Mouse (Mus musculus) spleen, adult 2 months (tissue): Measurements from ENCODE around the gene Naa15. TPM values are rescaled to one million over a fixed set of nuclear protein-coding genes. Genes with fewer than 3 reads are reported as not detected.

Experiments
- DNase-seq, 2 experiments: peaks; one replicate each; pipeline versions ENCODE4 v3.0.0 to v3.0.0-alpha.2; 2012 to 2021; ENCODE audit warnings: low spot score in 2 of 2, low read depth in 1 of 2
- H3K27ac ChIP-seq: fragments of 200-500 bp; 2 replicates; pipeline ENCODE4 v1.5.1; 2012; ENCODE audit warnings: low read length, inconsistent platforms; ENCODE audit not compliant: insufficient read depth
- H3K27me3 ChIP-seq: fragments of 200-500 bp; 2 replicates; pipeline ENCODE4 v1.6.1; 2012; ENCODE audit warnings: mild to moderate bottlenecking, moderate library complexity, low read length, inconsistent platforms; ENCODE audit not compliant: control insufficient read depth, insufficient read depth
- H3K36me3 ChIP-seq: fragments of 200-500 bp; 2 replicates; pipeline ENCODE4 v1.6.1; 2012; ENCODE audit warnings: mild to moderate bottlenecking, low read length, inconsistent platforms; ENCODE audit not compliant: control insufficient read depth, insufficient read depth
- H3K4me1 ChIP-seq: fragments of 200-500 bp; 2 replicates; pipeline ENCODE4 v1.6.1; 2011; ENCODE audit warnings: inconsistent platforms; ENCODE audit not compliant: control insufficient read depth, insufficient read depth, insufficient read length
- H3K4me3 ChIP-seq: fragments of 200-500 bp; 2 replicates; pipeline ENCODE4 v1.5.1; 2011; ENCODE audit warnings: mild to moderate bottlenecking, inconsistent platforms; ENCODE audit not compliant: insufficient read depth, insufficient read length; ENCODE audit errors: extremely low read depth
- CTCF ChIP-seq: fragments of 200-500 bp; IDR thresholded peaks from 2 replicates; pipeline ENCODE4 v1.5.1; 2011; ENCODE audit warnings: mild to moderate bottlenecking, inconsistent platforms; ENCODE audit not compliant: insufficient read depth, insufficient read length, insufficient replicate concordance; ENCODE audit errors: extremely low read depth
- POLR2A ChIP-seq: fragments of 200-500 bp; IDR thresholded peaks from 2 replicates; pipeline ENCODE4 v1.6.1; 2011; ENCODE audit warnings: low read depth, low read length, inconsistent platforms
- WGBS: fragments of 180-500 bp; shearing (Covaris S2); methylation state at CpG from one replicate; pipeline ENCODE4 v1.1.7; 2018; 5-methylcytosine and 5-hydroxymethylcytosine counted together
- polyA plus RNA-seq: library from polyadenylated mRNA; depleted of rRNA; stranded (reverse); fragments of >200 nt; gene quantifications from 2 replicates; pipeline ENCODE4 v1.2.3, GENCODE M21; 2012

The Naa15 gene
- polyA plus RNA-seq, 1 experiment = 2.1 TPM

DNA sequence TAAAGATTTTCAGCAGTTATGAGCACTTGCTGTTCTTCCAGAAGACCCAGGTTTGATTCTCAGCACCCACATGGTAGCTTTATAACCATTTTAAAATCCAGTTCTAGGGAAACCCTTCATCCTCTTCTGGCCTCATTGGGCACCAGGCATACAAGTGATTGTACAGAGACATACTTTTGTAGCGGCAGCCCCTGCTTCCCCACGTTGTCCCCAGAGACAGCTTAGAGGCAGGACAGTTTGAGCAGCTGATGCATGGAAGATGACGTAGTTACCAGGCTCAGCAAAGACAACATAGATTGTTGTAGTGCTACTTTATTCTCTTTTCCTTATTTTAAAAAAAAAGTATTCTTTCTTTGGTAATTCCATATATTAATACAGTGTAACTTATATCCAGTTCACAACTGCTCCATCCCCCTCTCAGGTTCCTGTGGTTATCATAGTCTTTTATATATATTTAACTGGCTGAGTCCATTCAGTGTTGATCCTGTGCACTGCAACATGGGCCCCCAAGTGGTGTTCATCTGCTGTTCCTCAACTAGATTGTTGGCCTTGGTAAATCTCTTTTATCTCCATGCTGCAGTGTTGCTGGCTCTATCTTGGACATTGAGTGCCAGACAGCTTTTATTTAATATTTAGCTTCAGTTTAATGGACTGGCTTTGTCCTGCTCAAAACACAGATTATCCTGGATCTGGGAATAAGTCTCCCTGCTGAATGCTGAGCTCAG, 20.1 kb downstream of the Naa15 start:
- 42% methylated on average over 3 of the region's 3 CpGs for WGBS
- H3K36me3 ChIP-seq = peaks cover 5% of the 10 kb centered on the region
- peak; percentile 18 to 31 for DNase-seq
- H3K4me1 ChIP-seq = no peaks in the 10 kb centered on the region
- no peak overlapping the region for H3K4me3 ChIP-seq
- no peak overlapping the region for H3K27ac ChIP-seq
- no peaks in the 10 kb centered on the region for H3K27me3 ChIP-seq
- no peak for TF ChIP-seq CTCF
- TF ChIP-seq POLR2A = no peak

DNA sequence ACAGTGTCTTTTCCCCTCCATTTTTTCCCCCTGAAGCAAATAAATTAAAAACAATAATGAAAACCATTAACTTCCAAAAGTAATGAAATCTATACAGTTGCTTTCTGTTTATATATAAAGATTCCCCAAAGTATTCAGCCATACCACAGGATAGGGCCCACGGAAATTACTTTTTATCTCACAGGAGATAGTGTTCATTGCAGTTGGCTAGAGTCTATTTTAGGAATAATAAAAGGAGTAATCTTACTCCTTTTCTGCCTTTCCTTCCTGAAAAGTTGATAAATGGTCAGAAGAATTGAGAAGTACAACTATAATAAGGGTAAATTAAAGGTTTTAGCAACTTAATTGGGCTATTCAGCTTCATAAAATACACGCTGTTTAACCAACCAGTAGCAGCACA, 53.6 kb downstream of the Naa15 start:
- H3K27me3 ChIP-seq = no peaks in the 10 kb centered on the region
- H3K4me3 ChIP-seq = no peak overlapping the region
- WGBS = 94% methylated on average over 2 of the region's 2 CpGs
- no peak overlapping the region for H3K27ac ChIP-seq
- TF ChIP-seq CTCF = no peak
- TF ChIP-seq POLR2A = no peak
- no peaks in the 10 kb centered on the region for H3K4me1 ChIP-seq
- H3K36me3 ChIP-seq = peaks cover 38% of the 10 kb centered on the region
- no peak for DNase-seq

DNA sequence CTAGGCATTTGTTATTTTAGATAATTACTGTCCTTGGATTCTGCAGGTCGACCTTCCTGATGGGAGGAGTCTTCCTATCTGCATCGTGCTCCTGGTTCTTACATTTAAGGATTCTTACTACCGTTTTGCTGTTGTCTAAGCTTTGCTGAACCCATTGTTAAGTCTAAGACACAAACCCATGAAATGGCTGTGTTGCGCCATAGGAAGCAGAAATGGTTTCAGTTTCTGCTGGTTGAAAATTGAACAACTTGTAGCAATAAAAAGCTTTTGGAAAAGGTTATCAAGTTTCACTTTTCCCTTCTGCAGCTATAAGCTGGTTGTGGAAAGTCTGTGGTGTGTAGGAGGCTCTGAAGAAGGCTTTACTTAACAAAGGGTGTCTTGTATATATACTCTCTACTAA, 60.8 kb downstream of the Naa15 start:
- Histone ChIP-seq H3K27me3 (no peaks in the 10 kb centered on the region), H3K36me3 (peaks cover 11% of the 10 kb centered on the region), H3K4me1 (no peaks in the 10 kb centered on the region), H3K4me3 (no peak overlapping the region), H3K27ac (no peak overlapping the region)
- TF ChIP-seq CTCF (no peak), POLR2A (no peak)
- WGBS = 71% methylated on average over 4 of the region's 4 CpGs
- no peak for DNase-seq

DNA sequence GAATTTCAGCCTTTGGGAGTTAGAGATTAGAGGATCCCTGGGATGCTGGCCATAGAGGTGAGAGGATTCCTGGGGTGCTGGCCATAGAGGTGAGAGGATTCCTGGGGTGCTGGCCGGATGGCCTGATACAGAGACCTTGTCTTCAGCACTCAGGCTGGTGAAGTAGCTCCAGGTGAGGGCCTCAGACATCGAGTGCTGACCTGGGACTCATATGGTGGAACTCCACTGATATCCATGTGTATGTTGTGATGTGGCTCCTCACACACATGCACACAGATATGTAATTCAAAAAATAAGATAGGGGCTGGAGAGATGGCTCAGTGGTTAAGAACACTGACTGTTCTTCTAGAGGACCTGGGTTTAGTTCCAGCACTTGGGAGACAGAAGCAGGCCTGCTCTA, 64.9 kb downstream of the Naa15 start:
- H3K4me3 ChIP-seq = no peak overlapping the region
- 70% methylated on average over 2 of the region's 2 CpGs for WGBS

DNA sequence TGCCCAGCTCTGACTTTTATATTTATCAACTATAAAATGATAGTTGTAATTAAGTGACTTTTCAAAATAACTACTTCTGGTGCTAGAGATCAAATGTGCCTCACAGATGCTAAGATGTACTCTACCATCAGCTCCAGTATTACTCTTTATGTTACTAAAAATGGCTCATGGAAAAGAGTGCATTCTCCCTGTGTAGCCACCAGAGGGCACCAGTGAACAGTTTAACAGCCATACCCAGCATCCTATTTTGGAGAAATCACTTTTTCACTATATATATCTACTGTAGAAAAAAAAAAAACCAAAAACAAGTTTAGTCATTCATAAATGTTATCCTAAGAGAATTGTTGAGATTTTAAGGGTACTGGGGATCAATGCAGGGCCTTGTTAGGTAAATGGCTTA, 66.1 kb downstream of the Naa15 start:
- peak; percentile 39 to 45 for DNase-seq
- no peaks in the 10 kb centered on the region for H3K27me3 ChIP-seq
- no peaks in the 10 kb centered on the region for H3K36me3 ChIP-seq
- no peak overlapping the region for H3K27ac ChIP-seq
- H3K4me1 ChIP-seq = peaks cover 7% of the 10 kb centered on the region; the same call in 1 of the 2 replicates
- TF ChIP-seq POLR2A (no peak), CTCF (peak; percentile 38; the same call in 1 of the 2 replicates)
- no peak overlapping the region for H3K4me3 ChIP-seq

More for the DNA sequence above, 64.9 kb downstream of the Naa15 start:
- no peak for TF ChIP-seq POLR2A
- no peak for TF ChIP-seq CTCF
- no peaks in the 10 kb centered on the region for H3K27me3 ChIP-seq
- no peak overlapping the region for H3K27ac ChIP-seq
- H3K36me3 ChIP-seq = no peaks in the 10 kb centered on the region; the same call in 1 of the 2 replicates
- H3K4me1 ChIP-seq = peaks cover 2% of the 10 kb centered on the region; the same call in 1 of the 2 replicates
- no peak for DNase-seq

DNA sequence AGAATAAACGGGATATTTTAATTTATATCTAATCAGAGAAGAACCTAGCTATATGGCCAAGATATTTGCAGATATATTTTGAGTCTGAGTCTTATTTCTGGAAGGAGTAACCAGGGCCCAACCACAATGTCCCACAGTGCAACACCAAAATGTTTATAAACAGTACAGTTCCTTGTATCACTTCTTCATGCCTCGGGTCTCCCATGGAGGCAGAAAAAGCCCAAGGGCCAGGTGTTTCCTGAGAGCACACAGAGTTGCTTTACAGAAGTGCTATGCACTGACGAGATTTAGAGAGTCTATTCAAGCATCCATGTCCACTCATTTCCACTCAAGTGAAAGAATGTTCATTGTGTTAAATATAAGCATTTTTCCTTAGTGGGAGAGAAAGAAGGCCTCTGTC, 66.9 kb downstream of the Naa15 start:
- no peak for TF ChIP-seq CTCF
- H3K27ac ChIP-seq = no peak overlapping the region
- WGBS = 28% methylated on average over 3 of the region's 3 CpGs

DNA sequence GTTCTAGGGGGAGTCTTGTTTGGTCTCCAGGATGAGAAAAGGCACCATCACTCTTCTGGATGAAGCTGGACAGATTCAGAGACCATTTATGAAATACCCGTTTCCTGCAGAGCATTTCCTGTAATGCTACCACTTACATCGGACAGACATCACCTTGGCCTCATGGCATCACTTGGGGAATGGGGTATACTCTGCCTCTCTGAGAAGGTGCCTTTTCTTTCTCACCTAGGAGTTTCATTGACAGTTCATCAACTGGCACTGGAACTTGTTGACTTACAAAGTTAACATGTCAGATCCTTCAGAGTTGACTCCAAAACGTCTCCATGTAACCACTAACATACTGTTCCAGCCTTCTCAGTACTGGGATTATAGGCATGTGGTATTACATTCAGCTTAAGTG, 67.8 kb downstream of the Naa15 start:
- TF ChIP-seq CTCF = no peak
- TF ChIP-seq POLR2A = no peak
- Histone ChIP-seq H3K4me3 (no peak overlapping the region), H3K27ac (no peak overlapping the region), H3K27me3 (no peaks in the 10 kb centered on the region), H3K4me1 (peaks cover 7% of the 10 kb centered on the region; the same call in 1 of the 2 replicates), H3K36me3 (no peaks in the 10 kb centered on the region)
- DNase-seq = no peak
- WGBS = 52% methylated on average over 3 of the region's 3 CpGs

More for the DNA sequence above, 66.9 kb downstream of the Naa15 start:
- no peaks in the 10 kb centered on the region for H3K36me3 ChIP-seq
- H3K4me1 ChIP-seq = peaks cover 7% of the 10 kb centered on the region; the same call in 1 of the 2 replicates
- H3K4me3 ChIP-seq = no peak overlapping the region
- DNase-seq = no peak
- H3K27me3 ChIP-seq = no peaks in the 10 kb centered on the region
